Comparison of ENCODE assay signal across 7 mouse cellular contexts in genomic region chr9:55327234-55327615, GRCm38 (mm10). TPM values are rescaled to one million over a fixed set of nuclear protein-coding genes. Genes with fewer than 3 reads are reported as not detected.
DNase-seq lines count a peak whose midpoint lies in the region; TF ChIP-seq lines count a peak whose summit lies in the region.

No protein-coding gene starts in this region.

- H3K36me3 ChIP-seq in forebrain, embryonic 10.5 days (replicated peaks), result no peaks in the 10 kb centered on the region

- H3K27ac ChIP-seq in bone marrow macrophage, adult 2 months (ENCODE audit: insufficient read depth, low read depth, low read length), result no peak overlapping the region
- peak overlapping the region; percentile 88 for H3K27ac ChIP-seq in forebrain, embryonic 10.5 days

- no peak for DNase-seq in lung, adult 2 months
- DNase-seq in lung, adult 18-20 months, result no peak
- no peak for DNase-seq in forebrain, embryonic 10.5 days (ENCODE audit: extremely low spot score, low spot score)
- DNase-seq in left cerebral cortex, postnatal 4 days, result peak; percentile 21
- peak; percentile 36 for DNase-seq in naive thymus-derived CD4-positive, alpha-beta T cell, adult 2 months (ENCODE audit: low read depth)
- no peak for DNase-seq in urinary bladder, postnatal 36 days (ENCODE audit: low spot score in 2 of 2)

- H3K4me1 ChIP-seq in lung, adult 2 months (ENCODE audit: control insufficient read depth, insufficient read depth, low read length), result peaks cover 2% of the 10 kb centered on the region; the same call in 1 of the 2 replicates
- H3K4me1 ChIP-seq in bone marrow macrophage, adult 2 months (ENCODE audit: control insufficient read depth, insufficient read depth, low read length), result no peaks in the 10 kb centered on the region
- H3K4me1 ChIP-seq in forebrain, embryonic 10.5 days, result peaks cover 40% of the 10 kb centered on the region

- TF ChIP-seq POLR2A in lung, adult 2 months (IDR thresholded peaks at IDR 0.05; ENCODE audit: borderline replicate concordance, extremely low read depth, low read depth, low read length), result no peak
- no peak for TF ChIP-seq POLR2A in bone marrow macrophage, adult 2 months (IDR thresholded peaks at IDR 0.05; ENCODE audit: borderline replicate concordance, low read depth, low read length)

- no peaks in the 10 kb centered on the region for H3K9me3 ChIP-seq in forebrain, embryonic 10.5 days

- TF ChIP-seq CTCF in lung, adult 2 months (IDR thresholded peaks at IDR 0.05; ENCODE audit: insufficient read depth, low read length), result no peak
- no peak for TF ChIP-seq CTCF in bone marrow macrophage, adult 2 months (IDR thresholded peaks at IDR 0.05; ENCODE audit: low read depth, low read length)

- peak overlapping the region; percentile 51 for H3K4me3 ChIP-seq in lung, adult 2 months (replicated peaks; ENCODE audit: extremely low read depth, low read depth, low read length)
- H3K4me3 ChIP-seq in bone marrow macrophage, adult 2 months (ENCODE audit: insufficient read depth, low read length), result peak overlapping the region; percentile 95
- peak overlapping the region; percentile 79 for H3K4me3 ChIP-seq in forebrain, embryonic 10.5 days

- WGBS in lung, adult 2 months, result 2% methylated on average over 13 of the region's 13 CpGs
- WGBS in forebrain, embryonic 10.5 days, result under 1% methylated on average over 13 of the region's 13 CpGs

- intact Hi-C loops in left cerebral cortex, postnatal 4 days (cut with DNase I), result loop anchor here (5.0 kb wide), 1 partner anchor 65 kb away; no protein-coding TSS in a partner anchor

- peaks cover 90% of the 10 kb centered on the region for H3K27me3 ChIP-seq in forebrain, embryonic 10.5 days (ENCODE audit: poor library complexity, severe bottlenecking)

RNA-seq across cellular contexts. Expression of gene Tmem266, which starts 0.5 kb away (rescaled TPM):
- polyA plus RNA-seq in lung, adult 2 months (2012; rRNA removed), result 0.29 and 0.33 TPM in 2 replicates
- polyA plus RNA-seq in bone marrow macrophage, adult 2 months (2012; ENCODE audit: insufficient read depth, insufficient read length, missing spikeins), result not detected in 2 replicates
- polyA plus RNA-seq in forebrain, embryonic 10.5 days (2016; fragmentation: Nextera tagmentation; extraction: Ambion mirVana), result 0.21 and 0.72 TPM in 2 replicates
- total RNA-seq in left cerebral cortex, postnatal 4 days (2021), result 10 to 100 TPM; 10.8 to 10.9 TPM

RNA-seq across cellular contexts. Expression of gene Nrg4, which starts 0.6 kb away (rescaled TPM):
- 3.5 and 3.7 TPM in 2 replicates for polyA plus RNA-seq in lung, adult 2 months (2012; rRNA removed)
- not detected in 2 replicates for polyA plus RNA-seq in bone marrow macrophage, adult 2 months (2012; ENCODE audit: insufficient read depth, insufficient read length, missing spikeins)
- polyA plus RNA-seq in forebrain, embryonic 10.5 days (2016; fragmentation: Nextera tagmentation; extraction: Ambion mirVana), result 0.73 and 1.1 TPM in 2 replicates
- total RNA-seq in left cerebral cortex, postnatal 4 days (2021), result under 1 TPM; 0.54 to 0.82 TPM

Comparison
In these comparisons a context has a peak if more than half of its experiments do, and no peak if none do; other contexts are left out.
1. DNase-seq: peak in left cerebral cortex, postnatal 4 days (single experiment) and naive thymus-derived CD4-positive, alpha-beta T cell, adult 2 months (single experiment); none in lung, adult 2 months (single experiment), lung, adult 18-20 months (0 of 2), forebrain, embryonic 10.5 days (single experiment) and urinary bladder, postnatal 36 days (0 of 2).
2. Peak in every context shown above with its lines, with median percentiles within 50 percentile points of each other: H3K4me3 ChIP-seq.